18 mouse cellular contexts compared by ENCODE assay signal in the genomic region with DNA sequence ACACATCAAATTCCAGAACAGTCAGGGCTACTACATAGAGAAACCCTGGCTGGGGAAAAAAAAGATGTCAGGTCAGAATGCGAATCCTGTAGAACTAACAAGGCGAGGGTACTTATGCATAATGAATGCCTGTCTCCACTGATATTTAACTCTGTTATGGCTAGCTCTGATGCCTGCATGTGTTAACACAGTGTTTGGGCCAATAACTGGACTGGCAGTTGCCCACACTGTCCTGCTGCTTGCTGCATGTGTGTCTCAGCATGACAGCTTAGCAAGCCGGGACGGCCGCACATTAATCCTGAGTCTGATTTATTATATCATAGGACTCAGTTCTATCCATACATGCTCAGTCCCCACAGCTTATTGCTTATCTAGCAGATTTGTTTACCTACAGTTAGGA. TPM values are rescaled to one million over a fixed set of nuclear protein-coding genes. Genes with fewer than 3 reads are reported as not detected.
"Had no signal": no experiment of that assay in that cellular context is flagged by ENCODE, and none has a peak within 500 bp of the region (broad histone marks: within the 10 kb centered on the region; RNA-seq: fewer than 3 reads in every experiment).

No protein-coding gene starts in this region.

- DNase-seq: lung, adult 18-20 months; lung, embryonic 14.5 days; lung, postnatal 10 days; lung, postnatal 4 days; midbrain, embryonic 14.5 days; right cerebral cortex, adult 18-20 months; right cerebral cortex, postnatal 25 days; right cerebral cortex, postnatal 4 days; spleen, adult 18-20 months; thymus, adult 18-20 months; thymus, postnatal 14 days; thymus, postnatal 36 days had no signal

- H3K4me1 ChIP-seq: midbrain, embryonic 12.5 days; neural tube, embryonic 13.5 days; neural tube, embryonic 15.5 days had no signal

- H3K9me3 ChIP-seq: midbrain, embryonic 10.5 days; midbrain, embryonic 12.5 days; neural tube, embryonic 13.5 days; neural tube, embryonic 15.5 days had no signal

- H3K4me3 ChIP-seq: midbrain, embryonic 10.5 days; midbrain, embryonic 12.5 days; myocyte; neural tube, embryonic 13.5 days; neural tube, embryonic 15.5 days had no signal

- H3K27me3 ChIP-seq: midbrain, embryonic 12.5 days; neural tube, embryonic 13.5 days; neural tube, embryonic 15.5 days had no signal

- H3K36me3 ChIP-seq: midbrain, embryonic 10.5 days; midbrain, embryonic 12.5 days; neural tube, embryonic 13.5 days; neural tube, embryonic 15.5 days had no signal

- H3K27ac ChIP-seq: midbrain, embryonic 10.5 days; midbrain, embryonic 12.5 days; neural tube, embryonic 13.5 days; neural tube, embryonic 15.5 days had no signal

RNA-seq across cellular contexts. Expression of gene Scimp, which starts 1.3 kb away (rescaled TPM):
- polyA plus RNA-seq: lung, embryonic 14.5 days; midbrain, embryonic 10.5 days; midbrain, embryonic 12.5 days; midbrain, embryonic 16.5 days; neural tube, embryonic 13.5 days had no signal
